Mouse (Mus musculus): ENCODE results near the gene Actb. TPM values are rescaled to one million over a fixed set of nuclear protein-coding genes. Genes with fewer than 3 reads are reported as not detected.

Actb gene
- polyA plus RNA-seq (2015; fragmentation: Nextera tagmentation; extraction: Ambion mirVana): 18,716 and 19,008 TPM in 2 replicates

- Histone ChIP-seq H3K4me1 (ENCODE audit: insufficient read depth, low read depth, low read length) (peaks cover 32% of the 10 kb centered on the region), H3K27me3 (replicated peaks; ENCODE audit: insufficient read depth, low read length) (no peaks in the 10 kb centered on the region), H3K27ac (ENCODE audit: low read length) (peak within 1 kb of the TSS; percentile 100), H3K4me2 (replicated peaks; ENCODE audit: low read depth, low read length) (peak within 1 kb of the TSS; percentile 80), H3K36me3 (ENCODE audit: insufficient read depth, low read length) (peaks cover 37% of the 10 kb centered on the region), H3K4me3 (ENCODE audit: low read depth, low read length) (peak within 1 kb of the TSS; percentile 100), H3K9me3 (ENCODE audit: low read length) (no peaks in the 10 kb centered on the region), H3K9ac (replicated peaks; ENCODE audit: low read depth) (peak within 1 kb of the TSS; percentile 100)
- WGBS: 1% methylated on average over 40 of the region's 41 CpGs
- TF ChIP-seq EP300 (IDR thresholded peaks at IDR 0.05) (peak; percentile 44), CTCF (IDR thresholded peaks at IDR 0.05) (peak; percentile 34; the same call in 1 of the 2 replicates)
- peak; percentile 98 for DNase-seq (ENCODE audit: low spot score)
- peak; percentile 65 for ATAC-seq
Measured at GRCm38 (mm10) chr5:142906532-142907047, at the start of gene Actb. Gene Actb, minus strand, starts transcription at chr5:142906754.

GRCm38 (mm10) chr5:142953641-142954040 is 47.1 kb upstream of the Actb start:
- WGBS: 73% methylated on average over 3 of the region's 3 CpGs
- H3K9ac ChIP-seq (replicated peaks; ENCODE audit: low read depth): no peak overlapping the region
- H3K4me2 ChIP-seq (replicated peaks; ENCODE audit: low read depth, low read length): no peak overlapping the region
- TF ChIP-seq EP300 (IDR thresholded peaks at IDR 0.05) (no peak), CTCF (IDR thresholded peaks at IDR 0.05) (no peak)
- ATAC-seq (no peak), DNase-seq (ENCODE audit: low spot score) (no peak)
- no peak overlapping the region for H3K4me3 ChIP-seq (ENCODE audit: low read depth, low read length)
- no peaks in the 10 kb centered on the region for H3K4me1 ChIP-seq (ENCODE audit: insufficient read depth, low read depth, low read length)
- H3K27me3 ChIP-seq (replicated peaks; ENCODE audit: insufficient read depth, low read length): no peaks in the 10 kb centered on the region
- H3K9me3 ChIP-seq (ENCODE audit: low read length): no peaks in the 10 kb centered on the region
- H3K36me3 ChIP-seq (ENCODE audit: insufficient read depth, low read length): no peaks in the 10 kb centered on the region
- H3K27ac ChIP-seq (ENCODE audit: low read length): no peak overlapping the region

GRCm38 (mm10) chr5:142950405-142950804 is 43.9 kb upstream of the Actb start:
- ATAC-seq: no peak
- no peak for TF ChIP-seq CTCF (IDR thresholded peaks at IDR 0.05)
- TF ChIP-seq EP300 (IDR thresholded peaks at IDR 0.05): no peak

GRCm38 (mm10) chr5:142949580-142949979 is 43.0 kb upstream of the Actb start:
- Histone ChIP-seq H3K4me1 (ENCODE audit: insufficient read depth, low read depth, low read length) (no peaks in the 10 kb centered on the region), H3K9ac (replicated peaks; ENCODE audit: low read depth) (no peak overlapping the region), H3K27ac (ENCODE audit: low read length) (no peak overlapping the region), H3K27me3 (replicated peaks; ENCODE audit: insufficient read depth, low read length) (no peaks in the 10 kb centered on the region), H3K4me3 (ENCODE audit: low read depth, low read length) (no peak overlapping the region), H3K9me3 (ENCODE audit: low read length) (no peaks in the 10 kb centered on the region), H3K36me3 (ENCODE audit: insufficient read depth, low read length) (no peaks in the 10 kb centered on the region), H3K4me2 (replicated peaks; ENCODE audit: low read depth, low read length) (no peak overlapping the region)
- ATAC-seq (no peak), DNase-seq (ENCODE audit: low spot score) (no peak)
- 44% methylated on average over 6 of the region's 6 CpGs for WGBS
- TF ChIP-seq EP300 (IDR thresholded peaks at IDR 0.05) (no peak), CTCF (IDR thresholded peaks at IDR 0.05) (no peak)

More at GRCm38 (mm10) chr5:142950405-142950804, 43.9 kb upstream of the Actb start:
- Histone ChIP-seq H3K27ac (ENCODE audit: low read length) (no peak overlapping the region), H3K4me2 (replicated peaks; ENCODE audit: low read depth, low read length) (no peak overlapping the region), H3K9me3 (ENCODE audit: low read length) (no peaks in the 10 kb centered on the region), H3K9ac (replicated peaks; ENCODE audit: low read depth) (no peak overlapping the region), H3K4me1 (ENCODE audit: insufficient read depth, low read depth, low read length) (no peaks in the 10 kb centered on the region), H3K36me3 (ENCODE audit: insufficient read depth, low read length) (no peaks in the 10 kb centered on the region), H3K4me3 (ENCODE audit: low read depth, low read length) (no peak overlapping the region), H3K27me3 (replicated peaks; ENCODE audit: insufficient read depth, low read length) (no peaks in the 10 kb centered on the region)
- DNase-seq (ENCODE audit: low spot score): no peak
- 78% methylated on average over 6 of the region's 6 CpGs for WGBS

- WGBS: 67% methylated on average over 7 of the region's 7 CpGs
- no peak for ATAC-seq
- no peak for DNase-seq (ENCODE audit: low spot score)
- TF ChIP-seq EP300 (IDR thresholded peaks at IDR 0.05) (no peak), CTCF (IDR thresholded peaks at IDR 0.05) (no peak)
- no peak overlapping the region for H3K27ac ChIP-seq (ENCODE audit: low read length)
- no peaks in the 10 kb centered on the region for H3K36me3 ChIP-seq (ENCODE audit: insufficient read depth, low read length)
- no peaks in the 10 kb centered on the region for H3K4me1 ChIP-seq (ENCODE audit: insufficient read depth, low read depth, low read length)
- H3K9me3 ChIP-seq (ENCODE audit: low read length): no peaks in the 10 kb centered on the region
- no peaks in the 10 kb centered on the region for H3K27me3 ChIP-seq (replicated peaks; ENCODE audit: insufficient read depth, low read length)
- no peak overlapping the region for H3K4me2 ChIP-seq (replicated peaks; ENCODE audit: low read depth, low read length)
- H3K4me3 ChIP-seq (ENCODE audit: low read depth, low read length): no peak overlapping the region
- no peak overlapping the region for H3K9ac ChIP-seq (replicated peaks; ENCODE audit: low read depth)
Measured at GRCm38 (mm10) chr5:142947460-142947859, 40.9 kb upstream of the Actb start.

- ATAC-seq: peak; percentile 87
- TF ChIP-seq EP300 (IDR thresholded peaks at IDR 0.05): no peak
- TF ChIP-seq CTCF (IDR thresholded peaks at IDR 0.05): no peak
- H3K9ac ChIP-seq (replicated peaks; ENCODE audit: low read depth): no peak overlapping the region
- H3K27me3 ChIP-seq (replicated peaks; ENCODE audit: insufficient read depth, low read length): no peaks in the 10 kb centered on the region
- H3K4me1 ChIP-seq (ENCODE audit: insufficient read depth, low read depth, low read length): no peaks in the 10 kb centered on the region
- WGBS: 45% methylated on average over 8 of the region's 8 CpGs
- H3K36me3 ChIP-seq (ENCODE audit: insufficient read depth, low read length): no peaks in the 10 kb centered on the region
- no peak overlapping the region for H3K4me2 ChIP-seq (replicated peaks; ENCODE audit: low read depth, low read length)
- no peak overlapping the region for H3K4me3 ChIP-seq (ENCODE audit: low read depth, low read length)
- H3K9me3 ChIP-seq (ENCODE audit: low read length): no peaks in the 10 kb centered on the region
- peak; percentile 75 for DNase-seq (ENCODE audit: low spot score)
- H3K27ac ChIP-seq (ENCODE audit: low read length): peak overlapping the region; percentile 47; the same call in 1 of the 2 replicates
Measured at GRCm38 (mm10) chr5:142944979-142945682, 38.6 kb upstream of the Actb start.

Measured in lung, postnatal 0 days (tissue).